In genomic region chr12:8673121-8673973, GRCm38 (mm10) we compare ENCODE assay signal across 7 mouse cellular contexts. TPM values are rescaled to one million over a fixed set of nuclear protein-coding genes. Genes with fewer than 3 reads are reported as not detected.
DNase-seq lines count a peak whose midpoint lies in the region; ATAC-seq and TF ChIP-seq lines count a peak whose summit lies in the region.

No protein-coding gene starts in this region.

- H3K27ac ChIP-seq in embryonic facial prominence, embryonic 14.5 days (replicated peaks; ENCODE audit: low read depth, low read length), result peak overlapping the region; percentile 89
- H3K27ac ChIP-seq in intestine, embryonic 14.5 days (ENCODE audit: low read depth), result peak overlapping the region; percentile 86

- no peaks in the 10 kb centered on the region for H3K9me3 ChIP-seq in embryonic facial prominence, embryonic 14.5 days (ENCODE audit: control insufficient read depth, low read length)
- no peaks in the 10 kb centered on the region for H3K9me3 ChIP-seq in intestine, embryonic 14.5 days (ENCODE audit: control insufficient read depth, low read length)

- peak; percentile 54; the same call in 1 of the 2 replicates for ATAC-seq in embryonic facial prominence, embryonic 14.5 days (ENCODE audit: low read depth)
- ATAC-seq in intestine, embryonic 14.5 days (replicated peaks; ENCODE audit: low FRiP score, low TSS enrichment, low read depth), result no peak
- no peak; the same call in 1 of the 2 replicates for ATAC-seq in granulocyte monocyte progenitor cell, adult 5-6 weeks (replicated peaks; ENCODE audit: poor library complexity, severe bottlenecking)

- no peaks in the 10 kb centered on the region for H3K36me3 ChIP-seq in embryonic facial prominence, embryonic 14.5 days (ENCODE audit: control insufficient read depth, insufficient read depth, low read length)
- no peaks in the 10 kb centered on the region for H3K36me3 ChIP-seq in intestine, embryonic 14.5 days (ENCODE audit: control insufficient read depth, insufficient read depth, low read length)
- H3K36me3 ChIP-seq in myocyte (ENCODE audit: control insufficient read depth, insufficient read depth), result no peaks in the 10 kb centered on the region

- H3K4me1 ChIP-seq in embryonic facial prominence, embryonic 14.5 days (ENCODE audit: control insufficient read depth, insufficient read depth, low read length), result peaks cover 24% of the 10 kb centered on the region
- peaks cover 21% of the 10 kb centered on the region for H3K4me1 ChIP-seq in intestine, embryonic 14.5 days (replicated peaks; ENCODE audit: control insufficient read depth, insufficient read depth, low read length)

- peak overlapping the region; percentile 100 for H3K9ac ChIP-seq in embryonic facial prominence, embryonic 14.5 days (ENCODE audit: low read depth, low read length)
- H3K9ac ChIP-seq in intestine, embryonic 14.5 days (ENCODE audit: low read length), result peak overlapping the region; percentile 99

- H3K79me2 ChIP-seq in myocyte (ENCODE audit: control insufficient read depth, insufficient read depth), result peaks cover 44% of the 10 kb centered on the region

- H3ac ChIP-seq in myocyte (ENCODE audit: control insufficient read depth, insufficient read length), result peak overlapping the region; percentile 94

- no peak for TF ChIP-seq POLR2A in myocyte (IDR thresholded peaks at IDR 0.05; ENCODE audit: insufficient read length, low read depth)

- peak overlapping the region; percentile 90 for H3K4me3 ChIP-seq in embryonic facial prominence, embryonic 14.5 days (ENCODE audit: low read depth, low read length)
- peak overlapping the region; percentile 95 for H3K4me3 ChIP-seq in intestine, embryonic 14.5 days (ENCODE audit: low read depth, low read length)
- H3K4me3 ChIP-seq in myocyte, result peak overlapping the region; percentile 90

- 44% methylated on average over 15 of the region's 17 CpGs for WGBS in embryonic facial prominence, embryonic 14.5 days
- WGBS in intestine, embryonic 14.5 days, result 42% methylated on average over 17 of the region's 17 CpGs

- H3K27me3 ChIP-seq in embryonic facial prominence, embryonic 14.5 days (replicated peaks; ENCODE audit: control insufficient read depth, insufficient read depth, low read length), result no peaks in the 10 kb centered on the region
- no peaks in the 10 kb centered on the region for H3K27me3 ChIP-seq in intestine, embryonic 14.5 days (replicated peaks; ENCODE audit: control insufficient read depth, insufficient read depth, low read length)
- H3K27me3 ChIP-seq in myocyte (ENCODE audit: control insufficient read depth, insufficient read depth, insufficient read length), result no peaks in the 10 kb centered on the region

- peak overlapping the region; percentile 87 for H3K4me2 ChIP-seq in embryonic facial prominence, embryonic 14.5 days (ENCODE audit: low read depth, low read length)
- H3K4me2 ChIP-seq in intestine, embryonic 14.5 days (ENCODE audit: low read length), result peak overlapping the region; percentile 72
- H3K4me2 ChIP-seq in myocyte (ENCODE audit: low read depth), result peak overlapping the region; percentile 99

- DNase-seq in retina, adult 2 months (ENCODE audit: low read depth, low spot score), result peak; percentile 28
- no peak for DNase-seq in retina, embryonic 14.5 days (ENCODE audit: low spot score)
- DNase-seq in embryonic facial prominence, embryonic 14.5 days (ENCODE audit: low spot score), result peak; percentile 22
- no peak for DNase-seq in intestine, embryonic 14.5 days (ENCODE audit: low spot score)
- DNase-seq in right cerebral cortex, adult 2 months (ENCODE audit: low spot score in 2 of 2), result no peak

TF ChIP-seq in myocyte, 11 proteins besides CTCF, POLR2A, EP300 and RAD21:
- no peak for TF ChIP-seq MYOG (IDR thresholded peaks at IDR 0.05; ENCODE audit: control insufficient read depth in 1 of 3, insufficient read depth in 1 of 3, insufficient read length in 2 of 3, low read depth in 2 of 3)

RNA-seq across cellular contexts. Expression of gene Pum2, which starts 0.6 kb away (rescaled TPM):
- polyA plus RNA-seq in embryonic facial prominence, embryonic 14.5 days (2014; fragmentation: Nextera tagmentation; extraction: Ambion mirVana), result 52.7 and 56.1 TPM in 2 replicates
- polyA plus RNA-seq in intestine, embryonic 14.5 days (2014; fragmentation: Nextera tagmentation; extraction: Ambion mirVana), result 59.2 and 71.8 TPM in 2 replicates
- polyA plus RNA-seq in myocyte (2012; fragmentation: generic; extraction: Trizol), result 17.8 TPM
- total RNA-seq in granulocyte monocyte progenitor cell, adult 5-6 weeks (2014; fragmentation: Nextera tagmentation), result 133 and 140 TPM in 2 replicates
- total RNA-seq in granulocyte monocyte progenitor cell, adult 5-6 weeks (2017), result 139 and 153 TPM in 2 replicates

Comparison
In these comparisons a context has a peak if more than half of its experiments do, and no peak if none do; other contexts are left out.
1. DNase-seq: peak in retina, adult 2 months (single experiment) and embryonic facial prominence, embryonic 14.5 days (single experiment); none in retina, embryonic 14.5 days (single experiment), intestine, embryonic 14.5 days (single experiment) and right cerebral cortex, adult 2 months (0 of 2).
2. Peak in every context shown above with its lines, with median percentiles within 50 percentile points of each other: H3K4me2 ChIP-seq and H3K4me3 ChIP-seq.